Mouse (Mus musculus): ENCODE measurements at regions not wholly inside any gene's neighbourhood (a gene's known extent, or its start where the extent isn't known, plus 50 kb on each side); places are given as distances from the start of the nearest gene placed in this dataset.
"Not testable (repeated sequence)": the region's sequence is repeated elsewhere in the genome, so short reads cannot be mapped to it uniquely, and the experiment has no call there.

GRCm38 (mm10) chrX:102993956-102994355 lies 65.8 kb downstream of the 1700018G05Rik start:
- 64% methylated on average over 1 of the region's 3 CpGs for WGBS
- H3K4me1 ChIP-seq (ENCODE audit: control insufficient read depth, insufficient read depth, low read length); H3K27ac ChIP-seq (replicated peaks; ENCODE audit: insufficient read depth, low read depth, low read length): not testable (repeated sequence)

More at GRCm38 (mm10) chrX:102993956-102994355, 65.8 kb downstream of the 1700018G05Rik start:
- not testable (repeated sequence) for H3K36me3 ChIP-seq (ENCODE audit: control insufficient read depth, insufficient read depth, low read length); DNase-seq (ENCODE audit: extremely low read depth, low read depth, low spot score); H3K27me3 ChIP-seq (ENCODE audit: control insufficient read depth, insufficient read depth, low read length); H3K79me2 ChIP-seq (ENCODE audit: control insufficient read depth, insufficient read depth, low read length); H3K4me3 ChIP-seq (ENCODE audit: insufficient read depth, low read depth, low read length); H3K9ac ChIP-seq (ENCODE audit: low read depth, low read length)

Measured in liver, adult 2 months (tissue).